8 mouse cellular contexts compared by ENCODE assay signal in genomic region chr5:64812983-64813304, GRCm38 (mm10). TPM values are rescaled to one million over a fixed set of nuclear protein-coding genes. Genes with fewer than 3 reads are reported as not detected.
DNase-seq lines count a peak whose midpoint lies in the region; ATAC-seq and TF ChIP-seq lines count a peak whose summit lies in the region.

No protein-coding gene starts in this region.

- H3K27ac ChIP-seq in cerebellum, adult 2 months (ENCODE audit: insufficient read depth, low read length) = peak overlapping the region; percentile 11; the same call in 1 of the 2 replicates
- H3K27ac ChIP-seq in midbrain, embryonic 10.5 days (replicated peaks) = peak overlapping the region; percentile 95
- H3K27ac ChIP-seq in midbrain, embryonic 11.5 days (ENCODE audit: low read depth, low read length) = no peak overlapping the region
- H3K27ac ChIP-seq in intestine, postnatal 0 days (ENCODE audit: low read depth, low read length) = peak overlapping the region; percentile 92
- peak overlapping the region; percentile 94 for H3K27ac ChIP-seq in stomach, embryonic 14.5 days (ENCODE audit: low read length)

- H3K36me3 ChIP-seq in midbrain, embryonic 10.5 days = peaks cover 54% of the 10 kb centered on the region
- no peaks in the 10 kb centered on the region; the same call in 1 of the 2 replicates for H3K36me3 ChIP-seq in midbrain, embryonic 11.5 days (ENCODE audit: control insufficient read depth, insufficient read depth, low read length)
- H3K36me3 ChIP-seq in intestine, postnatal 0 days (ENCODE audit: control insufficient read depth, insufficient read depth) = peaks cover 24% of the 10 kb centered on the region
- H3K36me3 ChIP-seq in stomach, embryonic 14.5 days (ENCODE audit: control insufficient read depth, insufficient read depth, low read length) = peaks cover 6% of the 10 kb centered on the region; the same call in 1 of the 2 replicates

- no peaks in the 10 kb centered on the region for H3K27me3 ChIP-seq in cerebellum, adult 2 months (ENCODE audit: control insufficient read depth, insufficient read depth, low read length)
- no peaks in the 10 kb centered on the region for H3K27me3 ChIP-seq in midbrain, embryonic 10.5 days (ENCODE audit: low read depth, poor library complexity, severe bottlenecking)
- no peaks in the 10 kb centered on the region for H3K27me3 ChIP-seq in midbrain, embryonic 11.5 days (ENCODE audit: control insufficient read depth, insufficient read depth, low read length)
- H3K27me3 ChIP-seq in intestine, postnatal 0 days (replicated peaks; ENCODE audit: control insufficient read depth, insufficient read depth, low read length) = no peaks in the 10 kb centered on the region
- H3K27me3 ChIP-seq in stomach, embryonic 14.5 days (ENCODE audit: control insufficient read depth, insufficient read depth, low read length) = no peaks in the 10 kb centered on the region

- no peak overlapping the region; the same call in 1 of the 2 replicates for H3K9ac ChIP-seq in midbrain, embryonic 11.5 days (ENCODE audit: low read length)
- peak overlapping the region; percentile 48 for H3K9ac ChIP-seq in intestine, postnatal 0 days (ENCODE audit: low read depth, low read length)
- peak overlapping the region; percentile 28; the same call in 1 of the 2 replicates for H3K9ac ChIP-seq in stomach, embryonic 14.5 days (replicated peaks; ENCODE audit: low read depth, low read length)

- H3K4me3 ChIP-seq in cerebellum, adult 2 months (replicated peaks; ENCODE audit: insufficient read depth, low read depth, low read length) = no peak overlapping the region
- H3K4me3 ChIP-seq in midbrain, embryonic 10.5 days = peak overlapping the region; percentile 46
- H3K4me3 ChIP-seq in midbrain, embryonic 11.5 days (ENCODE audit: low read depth, low read length) = no peak overlapping the region
- H3K4me3 ChIP-seq in intestine, postnatal 0 days (ENCODE audit: low read depth, low read length) = peak overlapping the region; percentile 16; the same call in 1 of the 2 replicates
- peak overlapping the region; percentile 13; the same call in 1 of the 2 replicates for H3K4me3 ChIP-seq in stomach, embryonic 14.5 days (ENCODE audit: low read depth, low read length)

- DNase-seq in cerebellum, adult 2 months = no peak
- DNase-seq in cerebellum, adult 9-10 months = no peak
- no peak for DNase-seq in midbrain, embryonic 10.5 days (ENCODE audit: low spot score)
- no peak for DNase-seq in midbrain, embryonic 11.5 days (ENCODE audit: low spot score, missing footprints)
- no peak for DNase-seq in gastrocnemius, postnatal 36 days
- no peak for DNase-seq in kidney, adult 9 months

- no peak for TF ChIP-seq CTCF in cerebellum, adult 2 months (IDR thresholded peaks at IDR 0.05; ENCODE audit: borderline replicate concordance, insufficient read depth, low read depth, low read length)
- TF ChIP-seq CTCF in intestine, postnatal 0 days (IDR thresholded peaks at IDR 0.05; ENCODE audit: low read depth) = no peak

- intact Hi-C loops in gastrocnemius, postnatal 36 days (cut with DNase I) = loop anchor here (2.0 to 5.0 kb wide), 2 partner anchors 306 to 526 kb away; no protein-coding TSS in a partner anchor

- H3K4me1 ChIP-seq in cerebellum, adult 2 months (ENCODE audit: control insufficient read depth, insufficient read depth, low read length) = peaks cover 11% of the 10 kb centered on the region; the same call in 1 of the 2 replicates
- peaks cover 66% of the 10 kb centered on the region for H3K4me1 ChIP-seq in midbrain, embryonic 10.5 days
- peaks cover 37% of the 10 kb centered on the region for H3K4me1 ChIP-seq in midbrain, embryonic 11.5 days (ENCODE audit: control insufficient read depth, insufficient read depth, low read length)
- peaks cover 42% of the 10 kb centered on the region for H3K4me1 ChIP-seq in intestine, postnatal 0 days (replicated peaks; ENCODE audit: control insufficient read depth, insufficient read depth, low read length)
- peaks cover 66% of the 10 kb centered on the region for H3K4me1 ChIP-seq in stomach, embryonic 14.5 days (ENCODE audit: control insufficient read depth, insufficient read depth, low read length)

- WGBS in cerebellum, adult 2 months = 57% methylated on average over 4 of the region's 4 CpGs
- WGBS in midbrain, embryonic 10.5 days = 36% methylated on average over 4 of the region's 4 CpGs
- WGBS in midbrain, embryonic 11.5 days = 34% methylated on average over 4 of the region's 4 CpGs
- 18% methylated on average over 4 of the region's 4 CpGs for WGBS in intestine, postnatal 0 days
- WGBS in stomach, embryonic 14.5 days = 22% methylated on average over 4 of the region's 4 CpGs

- TF ChIP-seq POLR2A in cerebellum, adult 2 months (IDR thresholded peaks at IDR 0.05; ENCODE audit: borderline replicate concordance, insufficient read depth, low read length) = no peak

- no peaks in the 10 kb centered on the region for H3K9me3 ChIP-seq in midbrain, embryonic 10.5 days (replicated peaks)
- H3K9me3 ChIP-seq in midbrain, embryonic 11.5 days (ENCODE audit: control insufficient read depth, low read length) = no peaks in the 10 kb centered on the region
- no peaks in the 10 kb centered on the region for H3K9me3 ChIP-seq in intestine, postnatal 0 days (ENCODE audit: control insufficient read depth)
- no peaks in the 10 kb centered on the region for H3K9me3 ChIP-seq in stomach, embryonic 14.5 days (ENCODE audit: control insufficient read depth, low read depth, low read length)

- ATAC-seq in midbrain, embryonic 11.5 days (ENCODE audit: low FRiP score) = no peak
- no peak for ATAC-seq in intestine, postnatal 0 days
- ATAC-seq in stomach, embryonic 14.5 days (ENCODE audit: insufficient number of reproducible peaks, insufficient read depth, low FRiP score, low read depth) = no peak

- H3K4me2 ChIP-seq in midbrain, embryonic 11.5 days = no peak overlapping the region; the same call in 1 of the 2 replicates
- H3K4me2 ChIP-seq in intestine, postnatal 0 days (replicated peaks; ENCODE audit: low read depth) = peak overlapping the region; percentile 64
- H3K4me2 ChIP-seq in stomach, embryonic 14.5 days (replicated peaks; ENCODE audit: low read depth, low read length) = peak overlapping the region; percentile 84

RNA-seq across cellular contexts. Expression of gene Klf3, which starts 9.8 kb away (rescaled TPM):
- 16.4 and 18.6 TPM in 2 replicates for polyA plus RNA-seq in cerebellum, adult 2 months (2012; rRNA removed)
- 61.9 and 63.1 TPM in 2 replicates for polyA plus RNA-seq in midbrain, embryonic 10.5 days (2016; fragmentation: Nextera tagmentation; extraction: Ambion mirVana)
- 34.8 and 37.7 TPM in 2 replicates for polyA plus RNA-seq in midbrain, embryonic 11.5 days (2014; fragmentation: Nextera tagmentation; extraction: Ambion mirVana)
- 76.9 and 79.3 TPM in 2 replicates for polyA plus RNA-seq in intestine, postnatal 0 days (2015; fragmentation: Nextera tagmentation; extraction: Ambion mirVana)
- 106 and 115 TPM in 2 replicates for polyA plus RNA-seq in stomach, embryonic 14.5 days (2014; fragmentation: Nextera tagmentation; extraction: Ambion mirVana)
- 10 to 100 TPM; 16.4 to 18.0 TPM for total RNA-seq in gastrocnemius, postnatal 36 days (2021)

Comparison
In these comparisons a context has a peak if more than half of its experiments do, and no peak if none do; other contexts are left out.
1. H3K4me3 ChIP-seq: peak in midbrain, embryonic 10.5 days (single experiment), intestine, postnatal 0 days (single experiment) and stomach, embryonic 14.5 days (single experiment); none in cerebellum, adult 2 months (single experiment) and midbrain, embryonic 11.5 days (single experiment).